Mouse (Mus musculus) layer of hippocampus, adult 8-10 months (tissue): ENCODE measurements at regions not wholly inside any gene's neighbourhood (a gene's known extent, or its start where the extent isn't known, plus 50 kb on each side); places are given as distances from the start of the nearest gene placed in this dataset.
A peak's percentile ranks its signal among the peaks of the same experiment; 100 is the strongest.

Source experiments
- DNase-seq, 2 experiments: peaks; one replicate each; pipeline ENCODE4 v3.0.0; 2022; ENCODE audit warnings: low spot score in 2 of 2

- DNase-seq, result peak in 1 of 2 experiments; percentile 18
These were observed 51.7 kb upstream of the Caprin1 start for GRCm38 (mm10) chr2:103848923-103849700.

GRCm38 (mm10) chr2:103849766-103850530, 52.5 kb upstream of the Caprin1 start:
- no peak for DNase-seq

GRCm38 (mm10) chr2:103850531-103850816, 53.0 kb upstream of the Caprin1 start:
- DNase-seq, result no peak

- DNase-seq, result no peak
These were observed 53.7 kb upstream of the Caprin1 start for GRCm38 (mm10) chr2:103851171-103851570.

- no peak for DNase-seq
These were observed 63.8 kb upstream of the Caprin1 start for GRCm38 (mm10) chr2:103861226-103861625.

- no peak for DNase-seq
These were observed 66.8 kb upstream of the Caprin1 start for GRCm38 (mm10) chr2:103864254-103864653.

GRCm38 (mm10) chr2:103865319-103866171, 68.1 kb upstream of the Caprin1 start:
- DNase-seq, result peak; percentile 23 to 46

GRCm38 (mm10) chr2:103867241-103867957, 70.0 kb upstream of the Caprin1 start:
- DNase-seq, result no peak

GRCm38 (mm10) chr2:103867958-103868330, 70.5 kb upstream of the Caprin1 start:
- no peak for DNase-seq

- no peak for DNase-seq
These were observed 71.2 kb upstream of the Caprin1 start for GRCm38 (mm10) chr2:103868655-103869054.

GRCm38 (mm10) chr2:103871522-103872276, 74.2 kb upstream of the Caprin1 start:
- DNase-seq, result peak; percentile 59 to 76

GRCm38 (mm10) chr2:103872277-103872636, 74.8 kb upstream of the Caprin1 start:
- no peak for DNase-seq

- no peak for DNase-seq
These were observed 75.9 kb upstream of the Caprin1 start for GRCm38 (mm10) chr2:103873381-103873780.

- no peak for DNase-seq
These were observed 77.0 kb upstream of the Caprin1 start for GRCm38 (mm10) chr2:103874466-103874865.

- DNase-seq, result no peak
These were observed 78.3 kb upstream of the Caprin1 start for GRCm38 (mm10) chr2:103875754-103876153.

GRCm38 (mm10) chr2:103876236-103876635, 78.8 kb upstream of the Caprin1 start:
- DNase-seq, result no peak

- peak; percentile 29 to 38 for DNase-seq
These were observed 76.6 kb upstream of the Lmo2 start for GRCm38 (mm10) chr2:103881026-103881763.

- no peak for DNase-seq
These were observed 72.9 kb upstream of the Lmo2 start for GRCm38 (mm10) chr2:103884926-103885325.

GRCm38 (mm10) chr2:103888023-103888422, 69.8 kb upstream of the Lmo2 start:
- no peak for DNase-seq

- DNase-seq, result peak; percentile 12 to 21
These were observed 66.5 kb upstream of the Lmo2 start for GRCm38 (mm10) chr2:103891240-103891767.
